Mouse (Mus musculus) testis, postnatal 10 days (tissue): ENCODE data around the gene Coro1c.
A peak's percentile ranks its signal among the peaks of the same experiment; 100 is the strongest.

Experiments used
- DNase-seq: peaks from one replicate; pipeline ENCODE4 v3.0.0; 2021; ENCODE audit warnings: low spot score

Gene Coro1c

GRCm38 (mm10) chr5:113796401-113797148, 112.0 kb downstream of the Coro1c start:
- DNase-seq = peak; percentile 69
